Mouse (Mus musculus) heart, postnatal 0 days (tissue): ENCODE measurements around the gene Tasp1. TPM values are rescaled to one million over a fixed set of nuclear protein-coding genes. Genes with fewer than 3 reads are reported as not detected.

ENCODE experiments used
- ATAC-seq: fragments of 200-750 bp; cut with Nextera tagmentation; 2 replicates; pipeline ENCODE4 v1.8.0; 2017; ENCODE audit warnings: low read depth, moderate number of reproducible peaks, moderate library complexity; ENCODE audit not compliant: insufficient read depth
- DNase-seq: peaks from one replicate; pipeline ENCODE4 v3.0.0-alpha.2; 2016; ENCODE audit warnings: low spot score
- H3K27ac ChIP-seq: fragments of 300-500 bp; sonication (generic); 2 replicates; pipeline ENCODE4 v1.5.1; 2014; ENCODE audit warnings: low read depth, mild to moderate bottlenecking
- H3K27me3 ChIP-seq: fragments of 300-500 bp; sonication (generic); 2 replicates; pipeline ENCODE4 v1.6.1; 2014; ENCODE audit warnings: low read length, mixed read lengths; ENCODE audit not compliant: control insufficient read depth, insufficient read depth
- H3K36me3 ChIP-seq: fragments of 300-500 bp; sonication (generic); replicated peaks from 2 replicates; pipeline ENCODE4 v1.6.1; 2014; ENCODE audit warnings: low read length, mixed read lengths; ENCODE audit not compliant: control insufficient read depth, insufficient read depth
- H3K4me1 ChIP-seq: fragments of 300-500 bp; sonication (generic); 2 replicates; pipeline ENCODE4 v1.6.1; 2014; ENCODE audit warnings: antibody characterized with exemption; ENCODE audit not compliant: control insufficient read depth, insufficient read depth
- H3K4me2 ChIP-seq: fragments of 300-500 bp; sonication (generic); 2 replicates; pipeline ENCODE4 v1.6.1; 2014; ENCODE audit warnings: low read depth, mild to moderate bottlenecking, low read length, moderate library complexity
- H3K4me3 ChIP-seq: fragments of 300-500 bp; sonication (generic); 2 replicates; pipeline ENCODE4 v1.5.1; 2014; ENCODE audit warnings: low read depth, low read length
- H3K9ac ChIP-seq: fragments of 300-500 bp; sonication (generic); replicated peaks from 2 replicates; pipeline ENCODE4 v1.6.1; 2014; ENCODE audit warnings: low read depth, low read length, mixed read lengths
- H3K9me3 ChIP-seq: fragments of 300-500 bp; sonication (generic); replicated peaks from 2 replicates; pipeline ENCODE4 v1.6.1; 2016; ENCODE audit warnings: low read length; ENCODE audit not compliant: control insufficient read depth
- CTCF ChIP-seq: IDR thresholded peaks from 2 replicates; pipeline ENCODE4 v1.5.1; 2016; ENCODE audit warnings: antibody characterized with exemption, control low read depth, low read depth
- EP300 ChIP-seq: IDR thresholded peaks from 2 replicates; pipeline ENCODE4 v1.6.1; 2016; ENCODE audit warnings: antibody characterized with exemption, low read depth
- WGBS: fragments of 180-500 bp; shearing (Covaris S2); extraction: QIAGEN DNeasy Blood & Tissue Kit; methylation state at CpG from one replicate; pipeline ENCODE4 v1.1.7; 2014; 5-methylcytosine and 5-hydroxymethylcytosine counted together
- polyA plus RNA-seq: library from polyadenylated mRNA; unstranded; fragments of >200 nt; fragmentation: Nextera tagmentation; extraction: Ambion mirVana; gene quantifications from 2 replicates; pipeline ENCODE4 v1.2.1, GENCODE M21; 2015
- total RNA-seq: library from RNA; depleted of rRNA; stranded (reverse); fragments of >200 nt; gene quantifications from 2 replicates; pipeline ENCODE4 v1.2.3, GENCODE M21; 2014; ENCODE audit warnings: low replicate concordance

Tasp1 gene
- total and polyA plus RNA-seq, 2 experiments from 2014 or later = 1.2 to 9.6 TPM

GRCm38 (mm10) chr2:140100551-140101474, 34.2 kb upstream of the Tasp1 start:
- ATAC-seq = no peak
- Histone ChIP-seq H3K4me3 (no peak overlapping the region), H3K4me2 (no peak overlapping the region), H3K4me1 (no peaks in the 10 kb centered on the region), H3K27me3 (no peaks in the 10 kb centered on the region), H3K9me3 (no peaks in the 10 kb centered on the region), H3K36me3 (no peaks in the 10 kb centered on the region), H3K9ac (no peak overlapping the region), H3K27ac (no peak overlapping the region)
- no peak for TF ChIP-seq EP300
- TF ChIP-seq CTCF = no peak
- WGBS = 68% methylated on average over 3 of the region's 3 CpGs
- no peak for DNase-seq

DNA sequence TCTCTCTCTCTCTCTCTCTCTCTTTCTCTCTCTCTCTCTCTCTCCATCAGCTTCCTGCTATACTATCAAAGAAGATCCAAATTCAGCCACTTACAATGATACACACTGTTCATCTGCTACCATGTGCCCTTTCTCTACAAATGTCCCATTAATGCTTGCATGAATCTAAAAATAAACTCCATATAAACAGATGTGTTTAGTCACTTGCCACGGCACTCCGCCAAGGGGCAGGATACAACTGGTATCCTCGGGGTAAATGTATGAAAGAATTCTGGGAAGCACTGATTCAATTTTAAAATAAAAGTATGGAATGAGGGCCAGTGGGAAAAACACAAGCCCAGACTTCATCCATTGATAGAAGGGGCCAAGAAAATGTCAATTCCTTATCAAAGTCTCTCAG, 33.4 kb upstream of the Tasp1 start:
- H3K9me3 ChIP-seq = no peaks in the 10 kb centered on the region
- no peaks in the 10 kb centered on the region for H3K4me1 ChIP-seq
- no peak for TF ChIP-seq EP300
- TF ChIP-seq CTCF = no peak
- DNase-seq (no peak), ATAC-seq (no peak)
- 68% methylated on average over 3 of the region's 3 CpGs for WGBS
- no peak overlapping the region for H3K9ac ChIP-seq
- no peak overlapping the region for H3K27ac ChIP-seq
- H3K27me3 ChIP-seq = no peaks in the 10 kb centered on the region
- no peak overlapping the region for H3K4me2 ChIP-seq
- no peaks in the 10 kb centered on the region for H3K36me3 ChIP-seq
- no peak overlapping the region for H3K4me3 ChIP-seq

GRCm38 (mm10) chr2:140097131-140097591, 30.6 kb upstream of the Tasp1 start:
- Histone ChIP-seq H3K9ac (no peak overlapping the region), H3K9me3 (no peaks in the 10 kb centered on the region), H3K27ac (no peak overlapping the region), H3K36me3 (no peaks in the 10 kb centered on the region), H3K4me1 (no peaks in the 10 kb centered on the region), H3K27me3 (no peaks in the 10 kb centered on the region), H3K4me2 (no peak overlapping the region), H3K4me3 (no peak overlapping the region)
- TF ChIP-seq EP300 (no peak), CTCF (no peak)
- 60% methylated on average over 3 of the region's 3 CpGs for whole genome bisulfite sequencing
- DNase-seq = no peak
- ATAC-seq = no peak

GRCm38 (mm10) chr2:140096034-140096433, 29.4 kb upstream of the Tasp1 start:
- no peak overlapping the region for H3K27ac ChIP-seq
- no peak for TF ChIP-seq EP300
- no peak for TF ChIP-seq CTCF

GRCm38 (mm10) chr2:140093433-140093832, 26.8 kb upstream of the Tasp1 start:
- TF ChIP-seq CTCF (no peak), EP300 (no peak)
- Histone ChIP-seq H3K9me3 (no peaks in the 10 kb centered on the region), H3K27ac (no peak overlapping the region), H3K27me3 (no peaks in the 10 kb centered on the region), H3K4me2 (no peak overlapping the region), H3K9ac (no peak overlapping the region), H3K4me1 (no peaks in the 10 kb centered on the region), H3K4me3 (no peak overlapping the region), H3K36me3 (no peaks in the 10 kb centered on the region)
- ATAC-seq (no peak), DNase-seq (no peak)
- 85% methylated on average over 5 of the region's 5 CpGs for WGBS

More at GRCm38 (mm10) chr2:140096034-140096433, 29.4 kb upstream of the Tasp1 start:
- no peaks in the 10 kb centered on the region for H3K4me1 ChIP-seq
- H3K36me3 ChIP-seq = no peaks in the 10 kb centered on the region
- DNase-seq (no peak), ATAC-seq (no peak)
- H3K4me2 ChIP-seq = no peak overlapping the region
- no peaks in the 10 kb centered on the region for H3K9me3 ChIP-seq
- H3K27me3 ChIP-seq = no peaks in the 10 kb centered on the region
- WGBS = 82% methylated on average over 5 of the region's 5 CpGs
- H3K4me3 ChIP-seq = no peak overlapping the region
- no peak overlapping the region for H3K9ac ChIP-seq
